Mouse (Mus musculus) stomach, postnatal 0 days (tissue): ENCODE results near the gene F2rl2.

Experiments
- CTCF ChIP-seq: IDR thresholded peaks from 2 replicates; pipeline ENCODE4 v1.5.1; 2016; ENCODE audit warnings: antibody characterized with exemption, low read depth, mild to moderate bottlenecking, moderate library complexity
- EP300 ChIP-seq: optimal IDR thresholded peaks from 2 replicates; pipeline ENCODE3; 2016; ENCODE audit warnings: antibody characterized with exemption

DNA sequence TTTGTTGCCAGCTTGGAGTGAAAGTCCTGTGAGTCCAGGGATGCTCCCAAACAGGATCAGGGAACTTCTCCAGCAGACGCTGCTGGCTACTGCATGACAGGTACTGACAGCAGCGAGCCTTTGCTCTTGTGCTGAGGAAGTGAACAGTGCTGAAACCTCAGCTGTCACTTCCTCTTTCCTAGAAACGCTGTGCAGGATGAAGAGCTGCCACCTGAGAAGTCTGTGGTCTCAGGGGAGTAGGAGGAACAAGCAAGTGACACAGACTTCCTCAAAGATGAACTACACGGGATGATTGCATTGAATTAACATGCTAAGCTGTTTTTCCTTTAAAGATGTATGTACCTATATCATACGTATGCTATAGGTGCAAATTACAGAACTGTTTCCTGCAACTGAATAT is 10.9 kb upstream of the F2rl2 start:
- TF ChIP-seq CTCF (no peak), EP300 (no peak)
